Mouse (Mus musculus): ENCODE results near the gene Elk3. TPM values are rescaled to one million over a fixed set of nuclear protein-coding genes. Genes with fewer than 3 reads are reported as not detected.

Gene Elk3
- polyA plus RNA-seq, 1 experiment from 2014 or later = 37.6 TPM

DNA sequence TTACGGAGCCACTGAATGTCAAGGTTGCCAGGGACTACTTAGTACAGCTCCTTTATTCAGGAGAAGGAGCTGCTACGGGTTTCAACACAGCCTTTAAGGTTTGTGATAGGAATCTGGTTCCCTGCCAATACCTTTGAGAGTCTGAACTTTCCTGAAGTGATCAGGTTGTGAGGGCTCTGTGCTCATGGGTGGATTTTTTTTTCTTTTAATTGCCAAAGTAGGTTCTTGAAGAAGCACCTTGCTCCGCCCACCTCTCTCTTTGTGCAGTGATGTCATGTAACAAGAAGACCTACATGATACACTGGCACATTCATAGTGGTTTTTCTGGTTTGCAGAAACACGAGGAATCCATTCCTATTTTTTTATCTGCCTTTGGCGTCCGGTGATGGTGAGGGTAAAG, 16.3 kb upstream of the Elk3 start:
- Histone ChIP-seq H3K4me3 (no peak overlapping the region), H3K27me3 (no peaks in the 10 kb centered on the region), H3K27ac (0 out of 2 replicates have a peak overlapping the region, but pooled peaks have one; percentile 11), H3K9ac (no peak overlapping the region), H3K4me1 (peaks cover 14% of the 10 kb centered on the region), H3K4me2 (replicated peaks) (no peak overlapping the region), H3K36me3 (no peaks in the 10 kb centered on the region), H3K9me3 (no peaks in the 10 kb centered on the region)
- WGBS = 86% methylated on average over 6 of the region's 6 CpGs
- ATAC-seq (ENCODE audit: insufficient number of reproducible peaks, insufficient read depth, low FRiP score, low TSS enrichment) = no peak

DNA sequence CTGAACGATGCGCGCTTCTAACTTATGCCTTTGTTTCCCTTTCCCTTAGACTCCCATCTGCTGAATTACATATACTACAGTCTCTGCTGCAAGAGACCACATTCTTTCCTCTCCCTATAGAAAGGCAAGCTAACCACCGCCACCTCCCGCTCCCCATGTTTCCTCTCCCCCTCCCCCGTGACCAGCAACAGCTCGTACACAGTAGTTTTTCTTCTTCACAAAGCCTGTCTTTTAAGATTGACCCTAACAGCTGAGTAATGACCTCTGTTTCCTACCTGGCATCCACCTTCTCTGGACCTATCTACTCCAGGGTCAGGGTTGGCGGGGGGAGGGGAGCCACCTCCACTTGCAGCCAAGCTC, 15.8 kb upstream of the Elk3 start:
- no peaks in the 10 kb centered on the region for H3K27me3 ChIP-seq
- WGBS = 70% methylated on average over 8 of the region's 8 CpGs
- no peaks in the 10 kb centered on the region for H3K9me3 ChIP-seq
- H3K4me2 ChIP-seq (replicated peaks) = no peak overlapping the region
- no peak overlapping the region for H3K4me3 ChIP-seq
- H3K27ac ChIP-seq = 0 out of 2 replicates have a peak overlapping the region, but pooled peaks have one; percentile 11
- H3K9ac ChIP-seq = no peak overlapping the region
- ATAC-seq (ENCODE audit: insufficient number of reproducible peaks, insufficient read depth, low FRiP score, low TSS enrichment) = no peak
- H3K4me1 ChIP-seq = peaks cover 14% of the 10 kb centered on the region
- no peaks in the 10 kb centered on the region for H3K36me3 ChIP-seq

DNA sequence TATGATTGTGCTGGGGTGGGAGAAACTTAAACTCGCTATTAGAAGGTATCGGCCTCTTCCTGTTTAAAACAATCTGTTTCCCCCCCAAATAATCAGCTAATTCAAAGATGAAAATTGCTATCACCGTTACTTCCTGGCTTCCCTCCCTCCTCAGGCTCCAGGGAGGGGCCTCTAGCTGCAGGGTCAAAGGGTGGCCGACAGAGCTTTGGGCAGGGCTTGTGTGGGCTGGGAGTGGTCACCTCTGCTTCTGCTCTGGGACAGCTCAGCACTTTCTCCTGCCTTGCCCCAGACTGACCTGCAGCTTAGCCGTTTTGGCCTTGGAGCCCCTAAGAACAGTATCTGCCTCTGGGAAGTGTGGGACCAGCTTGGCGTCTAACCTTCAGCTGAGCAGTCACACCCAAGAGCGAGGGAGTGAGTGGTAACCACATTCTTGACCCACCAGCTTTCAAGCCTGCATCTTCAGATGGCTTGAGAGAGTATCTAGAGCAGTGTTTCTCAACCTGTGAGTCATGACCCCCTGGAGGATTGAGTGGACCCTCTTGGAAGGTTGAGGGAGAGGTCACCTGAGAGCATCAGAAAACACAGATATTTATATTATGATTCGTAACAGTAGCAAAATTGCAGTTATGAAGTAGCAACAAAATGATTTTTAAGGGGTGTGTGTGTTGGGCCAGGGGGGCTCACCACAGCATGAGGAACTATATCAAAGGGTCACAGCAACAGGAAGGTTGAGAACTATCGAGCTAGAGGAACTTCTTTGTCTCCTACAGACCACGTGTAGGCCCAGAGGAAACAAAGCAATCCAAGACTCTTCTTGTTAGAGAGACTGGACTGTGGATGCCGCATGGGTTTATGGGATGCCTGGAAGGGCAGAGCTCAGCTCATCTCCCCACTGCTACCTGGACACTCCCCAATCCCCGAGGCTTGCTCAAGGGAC, 15.1 kb upstream of the Elk3 start:
- no peak overlapping the region for H3K4me3 ChIP-seq
- 45% methylated on average over 12 of the region's 12 CpGs for WGBS
- peaks cover 14% of the 10 kb centered on the region for H3K4me1 ChIP-seq
- no peaks in the 10 kb centered on the region for H3K27me3 ChIP-seq
- no peaks in the 10 kb centered on the region for H3K9me3 ChIP-seq
- ATAC-seq (ENCODE audit: insufficient number of reproducible peaks, insufficient read depth, low FRiP score, low TSS enrichment) = no peak
- H3K9ac ChIP-seq = no peak overlapping the region
- no peaks in the 10 kb centered on the region for H3K36me3 ChIP-seq
- no peak overlapping the region for H3K4me2 ChIP-seq (replicated peaks)
- H3K27ac ChIP-seq = no peak overlapping the region

DNA sequence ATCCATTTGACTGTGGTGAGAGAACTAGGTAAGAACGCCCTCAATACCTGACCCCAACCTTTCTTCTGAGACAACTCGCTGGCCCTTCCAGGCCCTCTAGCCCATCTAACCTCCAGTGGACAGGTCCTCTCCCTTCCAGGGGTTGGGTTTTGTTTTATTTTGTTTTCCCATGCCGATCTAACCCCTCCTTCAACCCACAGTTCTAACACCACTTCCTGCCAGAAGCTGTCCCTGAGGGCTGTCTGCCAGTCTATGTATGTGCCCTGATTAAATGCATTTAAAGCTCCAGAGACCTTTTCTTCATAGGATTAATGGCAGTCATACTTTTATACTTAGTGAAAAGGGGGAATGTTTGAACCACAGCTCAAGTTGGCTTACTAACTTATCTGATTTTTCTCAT, 14.4 kb upstream of the Elk3 start:
- ATAC-seq (ENCODE audit: insufficient number of reproducible peaks, insufficient read depth, low FRiP score, low TSS enrichment) = no peak
- Histone ChIP-seq H3K27ac (no peak overlapping the region), H3K9me3 (no peaks in the 10 kb centered on the region)

DNA sequence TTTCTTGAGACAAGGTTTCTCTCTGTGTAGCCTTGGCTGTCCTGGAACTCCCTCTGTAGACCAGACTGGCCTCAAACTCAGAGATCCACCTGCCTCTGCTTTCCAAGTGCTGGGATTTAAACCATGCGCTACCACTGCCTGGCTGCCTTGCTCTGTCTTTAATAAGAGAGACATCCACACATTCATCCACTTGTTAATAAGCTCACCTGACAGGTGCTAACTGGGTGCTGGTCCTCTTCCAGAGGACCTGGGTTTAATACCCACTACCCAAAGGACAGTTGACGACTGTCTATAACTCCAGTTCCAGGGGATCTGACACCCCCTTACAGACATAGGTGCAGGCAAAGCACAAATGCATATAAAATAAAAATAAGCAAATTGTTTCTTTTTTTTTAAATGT, 13.5 kb upstream of the Elk3 start:
- Histone ChIP-seq H3K36me3 (no peaks in the 10 kb centered on the region), H3K9me3 (no peaks in the 10 kb centered on the region), H3K4me1 (peaks cover 14% of the 10 kb centered on the region), H3K4me2 (replicated peaks) (no peak overlapping the region), H3K27ac (no peak overlapping the region), H3K4me3 (no peak overlapping the region), H3K27me3 (no peaks in the 10 kb centered on the region), H3K9ac (no peak overlapping the region)
- ATAC-seq (ENCODE audit: insufficient number of reproducible peaks, insufficient read depth, low FRiP score, low TSS enrichment) = no peak
- WGBS = 93% methylated on average over 2 of the region's 2 CpGs

More for the DNA sequence above, 14.4 kb upstream of the Elk3 start:
- 48% methylated on average over 3 of the region's 3 CpGs for WGBS
- peaks cover 14% of the 10 kb centered on the region for H3K4me1 ChIP-seq
- H3K36me3 ChIP-seq = no peaks in the 10 kb centered on the region
- H3K9ac ChIP-seq = no peak overlapping the region
- H3K4me2 ChIP-seq (replicated peaks) = no peak overlapping the region
- H3K27me3 ChIP-seq = no peaks in the 10 kb centered on the region
- H3K4me3 ChIP-seq = no peak overlapping the region

DNA sequence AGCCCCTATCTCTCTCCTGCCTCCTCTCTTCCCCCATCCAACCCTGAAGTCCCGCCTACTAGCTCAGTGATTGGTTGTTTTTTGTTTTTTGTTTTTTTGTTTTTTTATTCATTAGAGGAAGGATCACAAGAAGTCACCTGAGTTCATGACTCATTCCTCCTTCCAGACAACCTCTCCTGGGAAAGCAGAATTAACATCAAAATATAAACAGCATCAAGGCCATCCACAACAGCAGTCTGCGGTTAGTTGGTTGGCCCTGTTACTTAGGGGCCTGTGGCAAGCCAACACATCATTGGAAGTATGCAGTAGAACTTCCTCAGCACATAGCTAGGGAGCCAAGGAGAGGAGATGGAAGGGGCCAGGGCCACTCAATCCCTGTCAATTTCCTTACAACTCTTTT, 12.7 kb upstream of the Elk3 start:
- Histone ChIP-seq H3K27ac (no peak overlapping the region), H3K4me3 (no peak overlapping the region), H3K9me3 (no peaks in the 10 kb centered on the region), H3K36me3 (no peaks in the 10 kb centered on the region), H3K9ac (no peak overlapping the region), H3K4me2 (replicated peaks) (no peak overlapping the region), H3K4me1 (peaks cover 14% of the 10 kb centered on the region), H3K27me3 (no peaks in the 10 kb centered on the region)
- ATAC-seq (ENCODE audit: insufficient number of reproducible peaks, insufficient read depth, low FRiP score, low TSS enrichment) = no peak
- WGBS = 91% methylated on average over 2 of the region's 2 CpGs

DNA sequence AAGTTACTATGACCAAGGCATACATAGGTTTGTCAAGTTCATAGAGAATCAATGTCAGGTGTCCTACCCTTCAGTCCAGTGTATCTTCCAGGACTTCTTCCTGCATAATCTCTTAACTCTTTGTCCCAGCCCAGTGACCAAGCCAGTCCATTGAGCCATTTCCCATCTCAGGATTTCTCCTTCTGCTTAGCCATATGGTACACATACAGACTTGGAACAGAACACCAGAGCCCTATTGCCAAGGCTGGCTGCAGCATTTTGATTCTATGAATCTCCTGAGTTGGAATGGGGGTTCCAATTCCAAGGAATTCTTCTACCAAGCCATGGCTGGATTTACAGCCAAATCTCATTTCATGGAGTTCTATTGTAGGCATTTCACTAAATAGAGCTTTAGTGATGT, 10.8 kb upstream of the Elk3 start:
- Histone ChIP-seq H3K27me3 (no peaks in the 10 kb centered on the region), H3K36me3 (no peaks in the 10 kb centered on the region), H3K27ac (no peak overlapping the region), H3K9me3 (no peaks in the 10 kb centered on the region), H3K4me1 (peaks cover 19% of the 10 kb centered on the region), H3K9ac (no peak overlapping the region), H3K4me2 (replicated peaks) (no peak overlapping the region), H3K4me3 (no peak overlapping the region)
- no peak for ATAC-seq (ENCODE audit: insufficient number of reproducible peaks, insufficient read depth, low FRiP score, low TSS enrichment)

DNA sequence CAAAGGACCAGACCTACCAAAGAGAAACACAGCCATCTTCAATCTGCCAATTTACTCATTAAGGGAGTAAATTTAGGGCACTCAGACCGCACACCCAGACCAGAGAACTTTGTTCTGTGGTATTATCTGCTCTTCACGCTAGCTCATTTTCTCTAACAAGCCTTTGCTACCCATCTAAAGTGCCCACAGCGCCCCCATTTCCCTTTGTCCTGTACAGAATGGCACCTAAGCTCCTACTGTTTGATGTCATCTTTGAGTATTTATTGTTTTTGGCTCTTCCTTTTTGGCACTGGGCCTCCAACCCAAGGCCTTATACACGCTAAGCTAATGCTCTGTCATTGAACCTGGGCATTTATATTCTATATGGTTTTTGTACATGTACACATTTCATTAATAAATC, 9.2 kb upstream of the Elk3 start:
- WGBS = 79% methylated on average over 4 of the region's 4 CpGs
- no peak overlapping the region for H3K27ac ChIP-seq
- no peak overlapping the region for H3K4me2 ChIP-seq (replicated peaks)
- no peak overlapping the region for H3K9ac ChIP-seq
- no peak overlapping the region for H3K4me3 ChIP-seq
- no peaks in the 10 kb centered on the region for H3K27me3 ChIP-seq
- no peaks in the 10 kb centered on the region for H3K36me3 ChIP-seq
- peaks cover 8% of the 10 kb centered on the region; the same call in 1 of the 2 replicates for H3K4me1 ChIP-seq
- H3K9me3 ChIP-seq = no peaks in the 10 kb centered on the region
- ATAC-seq (ENCODE audit: insufficient number of reproducible peaks, insufficient read depth, low FRiP score, low TSS enrichment) = no peak

DNA sequence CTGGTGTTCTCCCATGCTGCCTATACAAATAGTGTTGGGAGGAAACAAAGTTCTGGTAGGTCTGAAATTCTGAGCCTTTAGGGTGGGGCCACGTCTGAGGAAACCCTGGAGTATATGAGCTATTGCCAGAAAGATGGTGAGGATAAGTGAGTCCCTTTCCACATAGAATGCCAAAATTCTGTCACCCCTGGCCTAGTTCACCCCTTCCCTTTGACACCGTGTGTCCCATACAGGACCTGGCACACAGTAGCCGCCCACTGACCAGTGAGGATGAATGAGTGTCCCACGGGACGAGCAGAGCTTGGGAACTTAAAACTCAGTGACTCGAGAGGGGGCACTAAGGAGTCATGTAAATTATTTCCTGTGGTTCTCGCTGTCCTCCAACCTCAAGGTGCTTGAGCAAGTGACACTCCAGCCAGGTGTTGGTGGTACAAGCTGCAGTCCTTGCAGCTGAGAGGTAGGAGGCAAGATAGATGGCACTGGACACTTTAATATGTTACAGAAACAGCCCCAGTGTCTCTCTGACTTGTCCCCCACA, 8.7 kb upstream of the Elk3 start:
- no peaks in the 10 kb centered on the region for H3K9me3 ChIP-seq
- no peak overlapping the region for H3K4me2 ChIP-seq (replicated peaks)
- no peak overlapping the region for H3K4me3 ChIP-seq
- 80% methylated on average over 7 of the region's 7 CpGs for WGBS
- H3K9ac ChIP-seq = no peak overlapping the region
- H3K4me1 ChIP-seq = peaks cover 8% of the 10 kb centered on the region; the same call in 1 of the 2 replicates
- H3K36me3 ChIP-seq = no peaks in the 10 kb centered on the region
- no peak for ATAC-seq (ENCODE audit: insufficient number of reproducible peaks, insufficient read depth, low FRiP score, low TSS enrichment)
- H3K27me3 ChIP-seq = no peaks in the 10 kb centered on the region
- H3K27ac ChIP-seq = no peak overlapping the region

DNA sequence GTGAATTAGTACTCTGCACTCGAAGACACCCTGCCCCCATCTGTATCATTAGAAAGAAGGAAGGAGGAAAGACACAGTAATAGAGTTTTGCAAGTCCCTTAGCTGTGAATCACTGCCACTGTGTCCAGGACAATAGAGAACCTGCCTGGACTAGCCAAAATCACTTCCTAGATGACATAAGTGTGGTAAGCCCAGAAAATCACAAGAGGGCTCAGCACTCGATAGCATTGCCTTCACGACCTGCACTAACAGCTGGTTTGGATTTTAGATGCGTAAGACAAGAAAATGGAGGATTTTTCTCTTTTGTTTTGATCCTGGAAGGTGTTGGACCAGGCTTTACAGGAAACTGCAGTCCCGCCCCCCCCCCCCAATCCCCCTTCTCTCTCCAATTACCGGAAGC, 6.0 kb upstream of the Elk3 start:
- H3K4me3 ChIP-seq = no peak overlapping the region
- H3K4me1 ChIP-seq = peaks cover 11% of the 10 kb centered on the region
- H3K27ac ChIP-seq = peak overlapping the region; percentile 30; the same call in 1 of the 2 replicates
- H3K4me2 ChIP-seq (replicated peaks) = no peak overlapping the region
- no peaks in the 10 kb centered on the region for H3K36me3 ChIP-seq
- H3K9me3 ChIP-seq = no peaks in the 10 kb centered on the region
- ATAC-seq (ENCODE audit: insufficient number of reproducible peaks, insufficient read depth, low FRiP score, low TSS enrichment) = no peak
- H3K27me3 ChIP-seq = no peaks in the 10 kb centered on the region
- WGBS = 27% methylated on average over 6 of the region's 6 CpGs
- H3K9ac ChIP-seq = no peak overlapping the region

DNA sequence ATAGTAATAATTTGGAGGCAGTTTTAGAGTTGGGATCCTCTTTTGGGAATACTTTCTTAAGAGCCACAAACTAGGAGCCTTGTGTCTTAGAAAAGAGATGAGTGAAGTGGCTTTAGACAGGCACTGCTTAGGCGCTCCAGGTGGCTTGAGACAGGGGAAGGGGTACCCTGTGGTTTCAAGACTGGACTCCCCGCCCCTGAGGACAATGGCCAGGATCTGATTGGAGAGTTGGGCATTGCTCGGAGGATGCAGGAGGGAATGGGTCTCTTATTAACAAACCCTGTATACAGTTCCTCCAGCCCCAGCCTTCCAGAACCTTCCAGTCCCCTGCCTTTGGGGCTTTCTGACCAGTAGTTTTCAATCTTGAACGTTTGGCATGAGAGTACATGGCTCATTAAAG, 641 bp upstream of the Elk3 start:
- H3K4me2 ChIP-seq (replicated peaks) = peak overlapping the region; percentile 80
- H3K9me3 ChIP-seq = no peaks in the 10 kb centered on the region
- peak overlapping the region; percentile 59 for H3K4me3 ChIP-seq
- peaks cover 25% of the 10 kb centered on the region for H3K4me1 ChIP-seq
- H3K9ac ChIP-seq = no peak overlapping the region
- WGBS = 5% methylated on average over 4 of the region's 4 CpGs
- no peak for ATAC-seq (ENCODE audit: insufficient number of reproducible peaks, insufficient read depth, low FRiP score, low TSS enrichment)
- peak overlapping the region; percentile 99; the same call in 1 of the 2 replicates for H3K27ac ChIP-seq
- no peaks in the 10 kb centered on the region for H3K27me3 ChIP-seq
- H3K36me3 ChIP-seq = no peaks in the 10 kb centered on the region

DNA sequence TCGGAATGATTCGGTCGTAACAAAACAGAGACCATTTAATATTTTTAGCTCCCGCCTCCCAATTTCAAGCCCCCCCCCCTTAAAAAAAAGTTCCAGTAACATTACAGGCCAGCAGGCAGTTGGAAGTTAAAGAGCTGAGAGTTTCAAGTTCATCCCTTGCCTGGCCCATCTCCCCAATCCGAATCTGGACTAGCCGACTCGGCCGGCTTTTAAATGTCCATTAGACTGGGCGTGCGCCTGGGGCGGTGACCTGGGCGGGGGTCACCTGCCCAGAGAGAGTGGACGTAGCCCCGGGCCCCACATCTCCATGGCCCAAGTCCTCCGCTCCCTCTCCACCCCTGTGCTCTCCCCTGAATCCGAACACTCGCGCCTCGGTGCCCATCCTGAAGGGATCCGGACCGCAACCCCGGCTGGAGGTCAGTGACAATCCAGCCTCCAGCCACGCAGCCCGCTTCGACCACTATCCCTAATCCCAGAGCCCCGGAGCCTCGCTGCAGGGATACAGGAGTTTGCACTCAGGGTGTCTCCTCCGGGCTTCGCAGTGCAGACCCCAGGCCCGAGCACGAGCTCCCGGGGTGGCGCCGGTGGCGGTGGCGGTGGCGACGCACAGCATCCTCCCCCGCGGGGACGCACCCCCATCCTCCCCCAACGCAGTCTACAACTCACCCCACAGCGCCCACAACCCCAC, 857 bp downstream of the Elk3 start:
- peak overlapping the region; percentile 80 for H3K4me2 ChIP-seq (replicated peaks)
- peak overlapping the region; percentile 92 for H3K9ac ChIP-seq
- H3K4me3 ChIP-seq = peak overlapping the region; percentile 59
- peaks cover 36% of the 10 kb centered on the region for H3K4me1 ChIP-seq
- H3K27ac ChIP-seq = peak overlapping the region; percentile 99
- no peaks in the 10 kb centered on the region for H3K9me3 ChIP-seq
- H3K27me3 ChIP-seq = no peaks in the 10 kb centered on the region
- no peaks in the 10 kb centered on the region for H3K36me3 ChIP-seq
- ATAC-seq (ENCODE audit: insufficient number of reproducible peaks, insufficient read depth, low FRiP score, low TSS enrichment) = no peak
- WGBS = under 1% methylated on average over 43 of the region's 43 CpGs

Measured in embryonic facial prominence, embryonic 12.5 days (tissue).